Comparison of ENCODE assay signal across 24 mouse cellular contexts in genomic region chr12:110990500-110990899, GRCm38 (mm10). TPM values are rescaled to one million over a fixed set of nuclear protein-coding genes. Genes with fewer than 3 reads are reported as not detected.
DNase-seq lines count a peak whose midpoint lies in the region; ATAC-seq and TF ChIP-seq lines count a peak whose summit lies in the region.
"Had no signal": no experiment of that assay in that cellular context is flagged by ENCODE, and none has a peak within 500 bp of the region (broad histone marks: within the 10 kb centered on the region; RNA-seq: fewer than 3 reads in every experiment).

No protein-coding gene starts in this region.

- H3K9ac ChIP-seq in intestine, postnatal 0 days (ENCODE audit: low read depth, low read length), result no peak overlapping the region
- H3K9ac ChIP-seq in intestine, embryonic 16.5 days (ENCODE audit: low read depth, low read length), result no peak overlapping the region
- H3K9ac ChIP-seq in liver, embryonic 15.5 days, result no peak overlapping the region
- no peak overlapping the region for H3K9ac ChIP-seq in liver, embryonic 11.5 days (ENCODE audit: low read depth, low read length)
- H3K9ac ChIP-seq: embryonic facial prominence, embryonic 12.5 days; forebrain, embryonic 13.5 days; forebrain, embryonic 15.5 days had no signal

- H3K4me3 ChIP-seq in gastrocnemius, adult 2 months, result no peak overlapping the region
- no peak overlapping the region for H3K4me3 ChIP-seq in intestine, postnatal 0 days (ENCODE audit: low read depth, low read length)
- no peak overlapping the region for H3K4me3 ChIP-seq in intestine, embryonic 16.5 days (ENCODE audit: low read length)
- H3K4me3 ChIP-seq in liver, embryonic 15.5 days (replicated peaks), result no peak overlapping the region
- H3K4me3 ChIP-seq in liver, embryonic 11.5 days (ENCODE audit: low read depth, low read length), result no peak overlapping the region
- H3K4me3 ChIP-seq: embryonic facial prominence, embryonic 12.5 days; forebrain, embryonic 13.5 days; forebrain, embryonic 15.5 days had no signal

- no peak overlapping the region for H3K4me2 ChIP-seq in intestine, postnatal 0 days (replicated peaks; ENCODE audit: low read depth)
- no peak overlapping the region for H3K4me2 ChIP-seq in intestine, embryonic 16.5 days (ENCODE audit: low read depth, low read length)
- no peak overlapping the region for H3K4me2 ChIP-seq in liver, embryonic 15.5 days
- H3K4me2 ChIP-seq in liver, embryonic 11.5 days, result no peak overlapping the region
- H3K4me2 ChIP-seq: forebrain, embryonic 15.5 days had no signal

- DNase-seq in gastrocnemius, adult 2 months, result peak; percentile 5
- no peak for DNase-seq in gastrocnemius, postnatal 36 days
- no peak for DNase-seq in liver, embryonic 11.5 days (ENCODE audit: low spot score)
- DNase-seq in ZHBTc4 (ENCODE audit: low read depth, low spot score), result peak; percentile 21
- DNase-seq in frontal cortex, adult 2 months (ENCODE audit: extremely low spot score in 1 of 2, low spot score in 1 of 2), result no peak
- DNase-seq: adrenal gland, adult 2 months; adrenal gland, postnatal 14 days; adrenal gland, postnatal 36 days; B cell, adult 2 months; cerebellum, adult 11-12 months; cerebellum, adult 2 months; cerebellum, postnatal 10 days; cerebellum, postnatal 25 days had no signal

- no peaks in the 10 kb centered on the region; the same call in 1 of the 2 replicates for H3K4me1 ChIP-seq in intestine, postnatal 0 days (replicated peaks; ENCODE audit: control insufficient read depth, insufficient read depth, low read length)
- peaks cover 12% of the 10 kb centered on the region for H3K4me1 ChIP-seq in intestine, embryonic 16.5 days (ENCODE audit: control insufficient read depth, insufficient read depth, low read length)
- peaks cover 31% of the 10 kb centered on the region for H3K4me1 ChIP-seq in liver, embryonic 15.5 days (replicated peaks)
- peaks cover 3% of the 10 kb centered on the region; the same call in 1 of the 2 replicates for H3K4me1 ChIP-seq in liver, embryonic 11.5 days (replicated peaks; ENCODE audit: control insufficient read depth, insufficient read depth, low read length)

- H3K9me3 ChIP-seq in intestine, postnatal 0 days (ENCODE audit: control insufficient read depth), result no peaks in the 10 kb centered on the region
- H3K9me3 ChIP-seq in intestine, embryonic 16.5 days (ENCODE audit: control insufficient read depth, low read length), result no peaks in the 10 kb centered on the region
- H3K9me3 ChIP-seq in liver, embryonic 15.5 days (replicated peaks), result no peaks in the 10 kb centered on the region
- no peaks in the 10 kb centered on the region for H3K9me3 ChIP-seq in liver, embryonic 11.5 days (ENCODE audit: control insufficient read depth, low read length)
- H3K9me3 ChIP-seq: embryonic facial prominence, embryonic 10.5 days; embryonic facial prominence, embryonic 12.5 days; forebrain, embryonic 13.5 days; forebrain, embryonic 15.5 days; G1E had no signal

- no peak for TF ChIP-seq CTCF in gastrocnemius, adult 2 months (IDR thresholded peaks at IDR 0.05)
- no peak for TF ChIP-seq CTCF in intestine, postnatal 0 days (IDR thresholded peaks at IDR 0.05; ENCODE audit: low read depth)

- H3K27me3 ChIP-seq in intestine, postnatal 0 days (replicated peaks; ENCODE audit: control insufficient read depth, insufficient read depth, low read length), result no peaks in the 10 kb centered on the region
- H3K27me3 ChIP-seq in intestine, embryonic 16.5 days (replicated peaks; ENCODE audit: control insufficient read depth, insufficient read depth, low read length), result no peaks in the 10 kb centered on the region
- H3K27me3 ChIP-seq in liver, embryonic 15.5 days, result peaks cover 3% of the 10 kb centered on the region; the same call in 1 of the 2 replicates
- no peaks in the 10 kb centered on the region for H3K27me3 ChIP-seq in liver, embryonic 11.5 days (replicated peaks; ENCODE audit: control insufficient read depth, insufficient read depth, low read length)
- H3K27me3 ChIP-seq: CH12.LX; embryonic facial prominence, embryonic 12.5 days; forebrain, embryonic 13.5 days; forebrain, embryonic 15.5 days; Patski had no signal

- no peaks in the 10 kb centered on the region for H3K36me3 ChIP-seq in intestine, postnatal 0 days (ENCODE audit: control insufficient read depth, insufficient read depth)
- no peaks in the 10 kb centered on the region for H3K36me3 ChIP-seq in intestine, embryonic 16.5 days (ENCODE audit: control insufficient read depth, insufficient read depth, low read length)
- no peaks in the 10 kb centered on the region for H3K36me3 ChIP-seq in liver, embryonic 15.5 days (replicated peaks)
- H3K36me3 ChIP-seq in liver, embryonic 11.5 days (ENCODE audit: control insufficient read depth, insufficient read depth, low read length), result no peaks in the 10 kb centered on the region
- H3K36me3 ChIP-seq: embryonic facial prominence, embryonic 10.5 days; embryonic facial prominence, embryonic 12.5 days; forebrain, embryonic 15.5 days; G1E had no signal

- no peak overlapping the region for H3K27ac ChIP-seq in gastrocnemius, adult 2 months
- H3K27ac ChIP-seq in intestine, postnatal 0 days (ENCODE audit: low read depth, low read length), result 0 out of 2 replicates have a peak overlapping the region, but pooled peaks have one; percentile 8
- H3K27ac ChIP-seq in intestine, embryonic 16.5 days (ENCODE audit: low read length), result no peak overlapping the region
- 0 out of 2 replicates have a peak overlapping the region, but pooled peaks have one; percentile 0 for H3K27ac ChIP-seq in liver, embryonic 15.5 days (replicated peaks)
- H3K27ac ChIP-seq in liver, embryonic 11.5 days (ENCODE audit: low read depth, low read length), result no peak overlapping the region
- H3K27ac ChIP-seq: embryonic facial prominence, embryonic 10.5 days; embryonic facial prominence, embryonic 12.5 days; forebrain, embryonic 13.5 days; forebrain, embryonic 15.5 days had no signal

- intact Hi-C loops in gastrocnemius, adult 2 months (cut with DNase I), result loop anchor here (5.0 to 10.0 kb wide), 3 partner anchors 47 to 576 kb away; partner anchors contain the start of genes Rcor1 and Zfp839
- intact Hi-C loops in gastrocnemius, postnatal 36 days (cut with DNase I), result loop anchor here (5.0 kb wide), 1 partner anchor 103 kb away; the partner anchor contains the start of genes Cinp and Tecpr2

- no peak for ATAC-seq in intestine, postnatal 0 days
- ATAC-seq in intestine, embryonic 16.5 days, result no peak
- ATAC-seq in liver, embryonic 15.5 days (ENCODE audit: insufficient read depth), result no peak
- ATAC-seq in liver, embryonic 11.5 days (replicated peaks; ENCODE audit: low FRiP score), result no peak
- ATAC-seq: CD4-positive, CD25-positive, alpha-beta regulatory T cell, adult 4 months; forebrain, embryonic 13.5 days; forebrain, embryonic 15.5 days; Patski had no signal

- 82% methylated on average over 7 of the region's 7 CpGs for WGBS in intestine, postnatal 0 days
- 85% methylated on average over 7 of the region's 7 CpGs for WGBS in intestine, embryonic 16.5 days
- WGBS in liver, embryonic 15.5 days (ENCODE audit: insufficient replicate concordance), result 84% methylated on average over 7 of the region's 7 CpGs
- WGBS in liver, embryonic 11.5 days, result 88% methylated on average over 7 of the region's 7 CpGs

RNA-seq across cellular contexts. Expression of gene Ankrd9, which starts 11.7 kb away (rescaled TPM):
- total RNA-seq in gastrocnemius, adult 2 months (2021), result 100 to 1,000 TPM; 150 to 203 TPM
- total RNA-seq in gastrocnemius, postnatal 36 days (2021), result 100 to 1,000 TPM; 161 to 219 TPM
- polyA plus RNA-seq in intestine, postnatal 0 days (2015; fragmentation: Nextera tagmentation; extraction: Ambion mirVana), result 76.3 and 80.0 TPM in 2 replicates
- polyA plus RNA-seq in intestine, embryonic 16.5 days (2015; fragmentation: Nextera tagmentation; extraction: Ambion mirVana), result 32.2 and 33.6 TPM in 2 replicates
- 63.5 and 68.6 TPM in 2 replicates for polyA plus RNA-seq in liver, embryonic 15.5 days (2015; fragmentation: Nextera tagmentation; extraction: Ambion mirVana)
- 32.9 and 33.3 TPM in 2 replicates for polyA plus RNA-seq in liver, embryonic 11.5 days (2014; fragmentation: Nextera tagmentation; extraction: Ambion mirVana)
- polyA plus RNA-seq in frontal cortex, adult 2 months (2012; rRNA removed), result 25.5 and 30.5 TPM in 2 replicates

RNA-seq across cellular contexts. Expression of gene Rcor1, which starts 48.7 kb away (rescaled TPM):
- total RNA-seq in gastrocnemius, adult 2 months (2021), result 1 to 10 TPM; 6.8 to 8.5 TPM
- total RNA-seq in gastrocnemius, postnatal 36 days (2021), result 1 to 10 TPM; 7.1 to 7.3 TPM
- 7.0 and 7.9 TPM in 2 replicates for polyA plus RNA-seq in intestine, postnatal 0 days (2015; fragmentation: Nextera tagmentation; extraction: Ambion mirVana)
- polyA plus RNA-seq in intestine, embryonic 16.5 days (2015; fragmentation: Nextera tagmentation; extraction: Ambion mirVana), result 6.9 and 7.9 TPM in 2 replicates
- 4.6 and 5.1 TPM in 2 replicates for polyA plus RNA-seq in liver, embryonic 15.5 days (2015; fragmentation: Nextera tagmentation; extraction: Ambion mirVana)
- 17.4 and 18.2 TPM in 2 replicates for polyA plus RNA-seq in liver, embryonic 11.5 days (2014; fragmentation: Nextera tagmentation; extraction: Ambion mirVana)
- polyA plus RNA-seq in frontal cortex, adult 2 months (2012; rRNA removed), result 13.4 and 14.4 TPM in 2 replicates

Comparison
In these comparisons a context has a peak if more than half of its experiments do, and no peak if none do; other contexts are left out.
1. DNase-seq: peak in gastrocnemius, adult 2 months (single experiment) and ZHBTc4 (single experiment); none in gastrocnemius, postnatal 36 days (0 of 2), liver, embryonic 11.5 days (single experiment) and frontal cortex, adult 2 months (0 of 2).
2. H3K27ac ChIP-seq: peak in intestine, postnatal 0 days (single experiment) and liver, embryonic 15.5 days (single experiment); none in gastrocnemius, adult 2 months (single experiment), intestine, embryonic 16.5 days (single experiment) and liver, embryonic 11.5 days (single experiment).